Mouse (Mus musculus): ENCODE results near the gene Immp2l. TPM values are rescaled to one million over a fixed set of nuclear protein-coding genes. Genes with fewer than 3 reads are reported as not detected.

The Immp2l gene
- polyA plus RNA-seq, 1 experiment, result 0.19 TPM

- no peak for TF ChIP-seq GATA1 (IDR thresholded peaks at IDR 0.05; ENCODE audit: low read length)
Measured at GRCm38 (mm10) chr12:41937751-41938150, 913.9 kb downstream of the Immp2l start.

GRCm38 (mm10) chr12:41941853-41942252, 918.0 kb downstream of the Immp2l start:
- TF ChIP-seq GATA1 (IDR thresholded peaks at IDR 0.05; ENCODE audit: low read length), result no peak

DNA sequence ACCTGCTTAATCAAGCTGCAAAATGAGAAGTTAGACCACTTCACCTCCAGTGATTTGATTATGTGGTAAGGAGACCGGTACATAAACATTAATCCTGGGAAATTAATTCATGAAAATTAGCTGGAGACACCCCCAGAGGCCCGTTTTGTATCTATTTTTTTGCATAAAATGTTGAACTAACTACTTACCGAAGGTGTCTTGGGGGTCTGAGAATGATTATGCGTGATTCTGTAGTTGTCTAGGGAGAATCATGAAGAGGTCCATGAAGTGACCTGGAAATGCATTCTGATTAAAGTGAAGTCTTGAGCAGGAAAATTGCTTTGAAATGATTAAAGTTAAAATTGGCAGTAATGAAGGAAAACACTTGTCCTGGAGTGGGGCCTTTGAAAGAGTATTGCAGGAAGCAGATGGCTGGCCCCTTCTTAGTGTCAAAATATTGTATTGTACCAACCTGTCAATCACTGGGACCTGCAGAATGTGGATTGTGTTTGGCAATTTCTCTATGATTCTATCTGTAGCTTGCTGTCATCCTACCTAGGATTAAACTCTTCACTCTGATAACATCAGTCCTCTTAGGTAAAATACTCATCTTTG, 920.3 kb downstream of the Immp2l start:
- no peak for TF ChIP-seq GATA1 (IDR thresholded peaks at IDR 0.05; ENCODE audit: low read length)

DNA sequence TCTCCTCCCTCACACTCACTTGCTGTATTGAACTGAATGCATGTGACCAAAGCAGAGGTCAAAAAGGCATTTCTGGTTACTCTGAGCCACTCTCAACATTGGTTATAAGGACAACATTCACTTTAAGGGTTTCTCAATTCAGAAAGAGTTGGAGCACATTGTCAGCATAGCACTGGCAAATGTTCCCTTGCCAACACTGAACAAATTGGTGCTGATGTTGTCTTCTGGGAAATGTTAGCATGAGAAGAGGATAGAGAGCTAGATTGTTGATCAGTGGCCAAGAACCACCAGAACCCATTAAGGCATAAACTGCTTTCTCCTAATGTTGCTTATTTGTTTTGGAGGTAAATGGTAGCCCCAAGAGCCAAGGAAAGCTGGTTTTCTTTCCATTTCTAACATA, 922.6 kb downstream of the Immp2l start:
- TF ChIP-seq GATA1 (IDR thresholded peaks at IDR 0.05; ENCODE audit: low read length), result no peak

DNA sequence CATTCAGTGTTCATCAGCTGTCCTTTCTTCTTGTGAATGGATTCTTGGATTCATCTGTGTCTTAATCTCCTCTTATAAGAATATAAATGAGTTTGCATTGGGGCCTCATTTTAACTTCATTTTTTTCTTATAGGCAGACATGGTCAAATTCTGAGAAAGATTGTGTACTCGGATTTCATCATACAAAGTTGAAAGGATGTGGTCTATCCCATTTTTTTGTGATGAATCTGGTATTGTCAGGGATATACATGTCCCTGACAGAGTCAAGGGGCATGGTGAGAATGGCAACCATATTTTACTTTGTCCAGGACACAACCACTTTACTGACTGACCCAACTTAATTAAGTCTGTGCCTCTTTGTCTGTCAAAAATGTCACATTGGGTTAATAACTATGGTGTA, 925.5 kb downstream of the Immp2l start:
- no peak for TF ChIP-seq GATA1 (IDR thresholded peaks at IDR 0.05; ENCODE audit: low read length)

DNA sequence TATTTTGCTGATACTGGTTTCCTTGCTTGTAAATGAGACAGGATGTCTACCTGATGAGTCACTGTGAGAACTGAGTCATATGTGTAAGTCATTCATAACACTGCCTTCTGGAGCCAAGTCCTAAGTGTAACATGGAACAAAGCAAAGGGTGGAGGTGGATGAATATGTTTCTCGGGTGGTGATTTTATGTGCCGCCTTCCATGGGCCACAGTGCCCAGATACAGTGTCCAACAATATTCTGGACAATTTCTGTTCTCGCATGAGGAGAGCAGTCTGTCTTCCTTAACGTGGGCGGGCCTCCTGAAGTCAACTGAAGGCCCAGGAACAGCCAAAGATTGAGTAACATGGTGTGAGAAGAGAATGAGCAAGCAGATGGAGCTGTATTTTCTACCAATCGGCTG, 926.0 kb downstream of the Immp2l start:
- TF ChIP-seq GATA1 (IDR thresholded peaks at IDR 0.05; ENCODE audit: low read length), result no peak

DNA sequence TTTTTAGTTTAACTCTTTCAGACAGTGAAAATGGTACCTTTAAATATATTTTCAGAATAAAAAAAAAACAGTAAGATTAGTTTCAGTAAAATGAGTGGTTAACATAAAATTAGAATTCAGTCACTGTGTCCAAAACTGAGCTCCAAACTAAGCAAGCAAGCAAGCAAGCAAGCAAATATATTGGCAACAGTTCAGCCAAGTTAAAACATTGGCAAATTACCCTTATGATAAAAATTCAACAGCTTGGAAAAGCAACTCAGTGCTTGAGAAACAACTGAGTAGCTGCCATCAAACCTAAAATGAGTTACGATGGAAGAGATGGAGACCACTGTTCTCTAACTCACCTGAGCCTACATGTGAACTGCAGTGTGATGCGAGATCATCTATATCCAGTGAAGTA, 926.8 kb downstream of the Immp2l start:
- TF ChIP-seq GATA1 (IDR thresholded peaks at IDR 0.05; ENCODE audit: low read length), result no peak

DNA sequence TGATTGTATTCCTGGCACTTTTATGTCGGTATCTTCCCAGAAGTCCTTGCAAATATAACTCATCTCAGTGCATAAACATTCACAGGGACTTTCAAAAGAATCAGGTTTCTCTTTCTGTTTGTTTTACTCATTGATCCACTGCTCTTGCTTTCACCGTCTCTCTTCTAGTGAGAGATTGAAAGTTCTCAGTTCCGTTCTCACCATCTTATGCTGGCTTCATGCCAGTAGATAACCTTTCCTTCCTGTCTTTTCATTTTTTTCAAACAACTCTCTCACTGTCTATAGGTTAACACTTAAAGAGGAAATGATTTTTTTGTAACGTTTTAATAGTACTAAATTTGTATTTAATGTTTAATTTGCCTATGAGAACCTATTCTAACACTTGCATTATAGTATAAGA, 937.1 kb downstream of the Immp2l start:
- TF ChIP-seq GATA1 (IDR thresholded peaks at IDR 0.05; ENCODE audit: low read length), result no peak

DNA sequence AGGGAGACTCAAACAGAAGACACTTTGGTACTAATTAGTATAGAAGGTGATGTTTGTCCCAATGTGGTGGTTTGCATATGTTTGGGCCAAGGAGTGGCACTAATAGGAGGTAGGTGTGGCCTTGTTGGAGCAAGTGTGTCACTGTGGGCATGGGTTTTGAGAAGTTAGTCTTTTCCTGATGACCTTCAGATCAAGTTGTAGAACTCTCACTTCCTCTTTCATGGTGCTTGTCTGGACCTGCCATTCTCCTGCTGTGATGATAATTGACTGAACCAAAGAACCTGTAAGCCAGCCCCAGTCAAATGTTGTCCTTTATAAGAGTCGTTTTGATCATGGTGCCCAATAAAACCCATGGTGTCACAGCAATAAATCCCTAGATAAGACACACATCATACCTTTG, 967.5 kb downstream of the Immp2l start:
- TF ChIP-seq GATA1 (IDR thresholded peaks at IDR 0.05; ENCODE audit: low read length), result no peak

Measured in G1E-ER4 (cell line).